Mouse (Mus musculus): Measurements from ENCODE around the gene Ccdc66. TPM values are rescaled to one million over a fixed set of nuclear protein-coding genes. Genes with fewer than 3 reads are reported as not detected.

Gene Ccdc66
- polyA plus RNA-seq (2015; fragmentation: Nextera tagmentation; extraction: Ambion mirVana): 11.2 and 13.0 TPM in 2 replicates

- H3K4me3 ChIP-seq (replicated peaks): peak within 1 kb of the TSS; percentile 93
- under 1% methylated on average over 51 of the region's 51 CpGs for WGBS
Observed at GRCm38 (mm10) chr14:27507894-27508643, at the start of gene Ccdc66. Gene Ccdc66 (minus strand): TSS chr14:27508460.

DNA sequence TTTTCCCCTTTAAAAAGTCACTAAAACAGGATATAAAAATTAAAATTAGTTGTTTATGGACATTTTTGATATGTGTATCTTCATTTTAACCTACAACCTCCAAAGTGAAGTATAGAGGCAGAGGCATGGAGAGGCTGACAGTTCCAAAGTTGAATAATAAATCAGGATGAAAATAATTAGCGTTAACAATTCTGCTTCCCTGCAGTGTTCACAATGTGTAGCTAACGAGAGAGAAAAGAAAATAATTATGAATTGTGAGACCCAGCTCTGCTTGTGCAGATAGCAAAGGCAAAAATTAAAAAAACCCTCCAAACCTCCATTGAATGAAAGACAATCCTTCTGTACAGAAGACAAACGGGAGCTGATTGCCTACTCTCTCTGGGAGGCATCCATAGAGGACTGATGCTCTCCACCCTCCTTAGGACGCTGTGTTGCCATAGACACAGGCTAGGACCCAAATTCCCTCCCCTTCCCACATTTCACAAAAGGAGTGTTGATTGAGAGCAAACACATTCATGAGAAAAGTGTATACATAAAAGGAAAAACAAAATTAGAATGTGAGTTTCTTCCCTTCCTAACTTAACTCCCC lies 35.7 kb upstream of the Ccdc66 start:
- no peak overlapping the region for H3K27ac ChIP-seq
- no peaks in the 10 kb centered on the region for H3K27me3 ChIP-seq (replicated peaks)
- 79% methylated on average over 4 of the region's 4 CpGs for WGBS
- ATAC-seq (ENCODE audit: insufficient read depth, low FRiP score, low read depth): no peak
- no peak overlapping the region for H3K4me2 ChIP-seq
- H3K9ac ChIP-seq: no peak overlapping the region
- no peaks in the 10 kb centered on the region for H3K36me3 ChIP-seq
- H3K9me3 ChIP-seq: no peaks in the 10 kb centered on the region
- H3K4me1 ChIP-seq: no peaks in the 10 kb centered on the region
- no peak overlapping the region for H3K4me3 ChIP-seq (replicated peaks)

More at GRCm38 (mm10) chr14:27507894-27508643, at the start of gene Ccdc66:
- Histone ChIP-seq H3K36me3 (no peaks in the 10 kb centered on the region), H3K9me3 (no peaks in the 10 kb centered on the region), H3K4me1 (no peaks in the 10 kb centered on the region), H3K9ac (peak within 1 kb of the TSS; percentile 52; the same call in 1 of the 2 replicates), H3K27ac (peak within 1 kb of the TSS; percentile 64), H3K27me3 (replicated peaks) (no peaks in the 10 kb centered on the region), H3K4me2 (peak within 1 kb of the TSS; percentile 72)
- ATAC-seq (ENCODE audit: insufficient read depth, low FRiP score, low read depth): peak; percentile 96

DNA sequence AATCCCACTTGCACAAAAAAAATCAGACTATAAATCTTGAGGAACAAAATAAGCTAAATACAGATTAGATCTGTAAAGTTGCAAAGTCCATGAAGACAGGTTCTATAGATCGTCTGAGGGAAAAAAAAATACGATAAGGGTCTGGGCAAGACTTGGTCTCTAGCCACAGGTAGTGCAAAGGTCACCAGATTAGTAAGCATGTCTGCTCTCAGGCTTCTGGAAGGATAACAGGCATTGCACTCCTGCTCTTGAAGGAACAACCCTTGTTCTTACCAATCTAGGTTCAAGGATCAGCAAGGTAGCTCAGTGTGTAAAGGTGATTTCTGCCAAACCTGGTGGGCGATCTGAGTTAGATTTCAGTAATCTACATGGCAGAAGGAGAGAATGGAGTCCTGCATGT lies 28.2 kb upstream of the Ccdc66 start:
- Histone ChIP-seq H3K4me3 (replicated peaks) (no peak overlapping the region), H3K4me1 (no peaks in the 10 kb centered on the region), H3K27ac (no peak overlapping the region), H3K9ac (no peak overlapping the region), H3K27me3 (replicated peaks) (no peaks in the 10 kb centered on the region), H3K9me3 (no peaks in the 10 kb centered on the region), H3K4me2 (no peak overlapping the region), H3K36me3 (no peaks in the 10 kb centered on the region)
- no peak for ATAC-seq (ENCODE audit: insufficient read depth, low FRiP score, low read depth)
- WGBS: 79% methylated on average over 3 of the region's 3 CpGs

DNA sequence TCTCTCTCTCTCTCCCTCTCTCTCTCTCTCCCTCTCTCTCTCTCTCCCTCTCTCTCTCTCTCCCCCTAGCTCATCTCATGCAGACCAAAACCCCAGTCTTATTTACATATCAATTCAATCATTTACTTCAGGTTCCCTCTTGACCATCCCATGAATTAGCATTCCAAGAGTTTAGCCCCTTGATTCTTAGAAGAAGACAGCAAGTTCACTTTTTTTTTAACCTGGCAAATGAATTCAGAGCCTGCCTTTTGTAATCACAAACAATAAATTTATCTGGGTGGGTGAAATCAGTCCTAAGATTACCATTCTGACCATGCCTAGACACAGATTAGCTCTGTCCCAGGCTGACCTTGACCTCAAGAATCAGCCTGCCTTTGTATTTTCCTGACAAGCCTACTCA lies 16.3 kb upstream of the Ccdc66 start:
- Histone ChIP-seq H3K4me2 (no peak overlapping the region), H3K4me3 (replicated peaks) (no peak overlapping the region), H3K27me3 (replicated peaks) (no peaks in the 10 kb centered on the region), H3K4me1 (no peaks in the 10 kb centered on the region), H3K9me3 (no peaks in the 10 kb centered on the region), H3K27ac (no peak overlapping the region), H3K36me3 (no peaks in the 10 kb centered on the region), H3K9ac (no peak overlapping the region)
- ATAC-seq (ENCODE audit: insufficient read depth, low FRiP score, low read depth): no peak

- peak; percentile 33; the same call in 1 of the 2 replicates for ATAC-seq (ENCODE audit: insufficient read depth, low FRiP score, low read depth)
- WGBS: 22% methylated on average over 15 of the region's 15 CpGs
- Histone ChIP-seq H3K4me2 (peak overlapping the region; percentile 72), H3K27me3 (replicated peaks) (no peaks in the 10 kb centered on the region), H3K4me3 (replicated peaks) (peak overlapping the region; percentile 93), H3K9ac (peak overlapping the region; percentile 52; the same call in 1 of the 2 replicates), H3K9me3 (no peaks in the 10 kb centered on the region), H3K27ac (peak overlapping the region; percentile 64), H3K36me3 (no peaks in the 10 kb centered on the region), H3K4me1 (no peaks in the 10 kb centered on the region)
Observed at GRCm38 (mm10) chr14:27508644-27509301, 513 bp upstream of the Ccdc66 start.

DNA sequence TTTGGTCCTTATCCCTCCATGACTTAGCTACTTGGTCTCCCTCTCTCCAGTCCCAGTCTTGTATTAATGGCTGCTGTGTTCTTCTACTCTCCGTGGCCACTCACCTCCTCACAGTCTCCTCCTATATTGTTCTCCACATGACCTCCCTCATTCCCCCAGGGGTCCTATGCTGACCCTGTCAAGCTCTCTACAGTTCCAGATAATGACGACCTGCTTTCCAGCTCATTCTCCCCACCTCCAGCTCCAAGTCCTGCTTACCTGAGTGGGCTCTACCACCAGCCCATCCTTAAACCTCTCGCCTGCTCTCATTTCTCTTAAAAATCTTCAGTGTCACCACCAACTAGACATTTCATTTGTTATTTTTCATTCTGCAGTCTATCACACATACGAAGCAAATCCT lies 7.2 kb downstream of the Ccdc66 start:
- 81% methylated on average over 4 of the region's 4 CpGs for WGBS
- no peak overlapping the region for H3K9ac ChIP-seq
- no peaks in the 10 kb centered on the region for H3K27me3 ChIP-seq (replicated peaks)
- H3K4me3 ChIP-seq (replicated peaks): no peak overlapping the region
- no peak overlapping the region for H3K4me2 ChIP-seq
- no peaks in the 10 kb centered on the region for H3K4me1 ChIP-seq
- H3K27ac ChIP-seq: no peak overlapping the region
- H3K9me3 ChIP-seq: no peaks in the 10 kb centered on the region
- H3K36me3 ChIP-seq: peaks cover 8% of the 10 kb centered on the region; the same call in 1 of the 2 replicates
- no peak for ATAC-seq (ENCODE audit: insufficient read depth, low FRiP score, low read depth)

DNA sequence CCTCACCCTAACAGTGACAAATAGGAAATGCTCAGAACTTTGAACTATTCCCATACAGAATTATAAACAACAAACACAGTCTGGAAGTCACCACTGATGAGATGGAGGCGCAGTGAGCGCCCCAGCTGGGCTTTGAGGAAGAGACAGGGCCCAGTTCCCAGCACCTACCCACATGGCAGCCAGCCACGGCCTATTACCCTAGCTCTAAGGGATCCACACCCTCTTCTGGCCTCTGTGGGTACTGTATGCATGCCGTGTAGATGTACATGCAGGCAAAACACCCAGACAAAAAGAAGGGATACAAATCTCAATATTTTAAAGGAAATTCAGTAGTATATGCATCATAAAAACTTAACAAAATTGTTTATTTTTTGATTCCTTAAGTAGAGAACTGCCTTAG lies 14.7 kb downstream of the Ccdc66 start:
- Histone ChIP-seq H3K9ac (no peak overlapping the region), H3K9me3 (no peaks in the 10 kb centered on the region), H3K4me2 (no peak overlapping the region), H3K27me3 (replicated peaks) (no peaks in the 10 kb centered on the region), H3K4me3 (replicated peaks) (no peak overlapping the region), H3K36me3 (peaks cover 36% of the 10 kb centered on the region), H3K27ac (no peak overlapping the region), H3K4me1 (no peaks in the 10 kb centered on the region)
- ATAC-seq (ENCODE audit: insufficient read depth, low FRiP score, low read depth): no peak
- WGBS: 89% methylated on average over 4 of the region's 4 CpGs

DNA sequence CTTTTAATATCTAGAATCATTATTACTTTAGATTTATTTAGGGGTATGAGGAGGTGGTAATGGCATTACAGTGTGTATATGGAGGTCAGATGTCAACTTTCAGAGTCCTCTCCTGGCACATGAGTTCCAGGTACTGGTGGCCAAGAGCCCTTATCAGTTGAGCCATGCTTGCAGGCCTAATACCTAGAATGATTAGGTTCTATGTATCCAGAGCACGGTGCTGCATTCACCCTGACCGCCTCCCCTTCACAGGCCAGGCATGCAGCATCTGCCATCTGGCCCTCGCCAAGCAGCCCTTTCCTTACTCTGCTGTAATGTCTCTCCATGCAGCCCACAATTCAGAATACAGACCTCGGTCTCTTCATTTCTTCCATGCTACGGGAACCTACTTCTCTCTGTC lies 16.9 kb downstream of the Ccdc66 start:
- Histone ChIP-seq H3K4me3 (replicated peaks) (no peak overlapping the region), H3K36me3 (peaks cover 39% of the 10 kb centered on the region), H3K27ac (no peak overlapping the region), H3K27me3 (replicated peaks) (no peaks in the 10 kb centered on the region), H3K4me2 (no peak overlapping the region), H3K9ac (no peak overlapping the region), H3K9me3 (no peaks in the 10 kb centered on the region), H3K4me1 (no peaks in the 10 kb centered on the region)
- no peak for ATAC-seq (ENCODE audit: insufficient read depth, low FRiP score, low read depth)
- WGBS: 83% methylated on average over 5 of the region's 5 CpGs

- Histone ChIP-seq H3K27ac (no peak overlapping the region), H3K4me1 (no peaks in the 10 kb centered on the region), H3K36me3 (peaks cover 17% of the 10 kb centered on the region; the same call in 1 of the 2 replicates), H3K9ac (no peak overlapping the region), H3K4me2 (no peak overlapping the region), H3K4me3 (replicated peaks) (no peak overlapping the region), H3K27me3 (replicated peaks) (no peaks in the 10 kb centered on the region), H3K9me3 (no peaks in the 10 kb centered on the region)
- no peak for ATAC-seq (ENCODE audit: insufficient read depth, low FRiP score, low read depth)
- 86% methylated on average over 4 of the region's 4 CpGs for WGBS
Observed at GRCm38 (mm10) chr14:27446963-27447362, 61.3 kb downstream of the Ccdc66 start.

- WGBS: 88% methylated on average over 2 of the region's 2 CpGs
- Histone ChIP-seq H3K4me3 (replicated peaks) (no peak overlapping the region), H3K36me3 (peaks cover 17% of the 10 kb centered on the region; the same call in 1 of the 2 replicates), H3K27ac (no peak overlapping the region), H3K4me2 (no peak overlapping the region), H3K9me3 (no peaks in the 10 kb centered on the region), H3K4me1 (no peaks in the 10 kb centered on the region), H3K9ac (no peak overlapping the region), H3K27me3 (replicated peaks) (no peaks in the 10 kb centered on the region)
- no peak for ATAC-seq (ENCODE audit: insufficient read depth, low FRiP score, low read depth)
Observed at GRCm38 (mm10) chr14:27444851-27445281, 63.4 kb downstream of the Ccdc66 start.

DNA sequence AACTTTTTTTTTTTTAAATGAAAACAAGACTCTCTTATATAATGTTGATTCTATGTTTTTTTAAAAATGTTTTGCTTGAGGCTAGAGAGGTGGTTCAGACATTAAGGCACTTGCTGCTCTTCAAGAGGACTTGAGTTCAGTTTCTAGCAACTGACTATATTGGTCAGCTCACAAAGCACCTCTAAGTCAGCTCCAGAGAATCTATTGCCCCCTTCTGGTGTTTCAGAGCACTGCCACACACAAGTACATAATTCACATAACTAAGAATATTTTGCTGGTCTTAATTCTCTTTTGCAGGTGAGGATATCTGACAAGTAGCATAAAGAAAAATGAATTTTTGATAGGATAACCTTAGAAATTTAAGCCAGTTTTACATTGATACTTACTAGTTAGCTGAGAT lies 67.3 kb downstream of the Ccdc66 start:
- Histone ChIP-seq H3K27me3 (replicated peaks) (no peaks in the 10 kb centered on the region), H3K27ac (no peak overlapping the region), H3K36me3 (peaks cover 14% of the 10 kb centered on the region; the same call in 1 of the 2 replicates), H3K4me1 (no peaks in the 10 kb centered on the region), H3K4me3 (replicated peaks) (no peak overlapping the region), H3K4me2 (no peak overlapping the region), H3K9me3 (no peaks in the 10 kb centered on the region), H3K9ac (no peak overlapping the region)
- ATAC-seq (ENCODE audit: insufficient read depth, low FRiP score, low read depth): no peak

- no peak for ATAC-seq (ENCODE audit: insufficient read depth, low FRiP score, low read depth)
- 90% methylated on average over 3 of the region's 3 CpGs for WGBS
Observed at GRCm38 (mm10) chr14:27436826-27437225, 71.4 kb downstream of the Ccdc66 start.

More at GRCm38 (mm10) chr14:27436826-27437225, 71.4 kb downstream of the Ccdc66 start:
- Histone ChIP-seq H3K4me2 (no peak overlapping the region), H3K27ac (no peak overlapping the region), H3K9me3 (no peaks in the 10 kb centered on the region), H3K4me1 (no peaks in the 10 kb centered on the region), H3K27me3 (replicated peaks) (no peaks in the 10 kb centered on the region), H3K4me3 (replicated peaks) (no peak overlapping the region), H3K36me3 (no peaks in the 10 kb centered on the region; the same call in 1 of the 2 replicates), H3K9ac (no peak overlapping the region)
